Mouse (Mus musculus): ENCODE data around the gene Il4ra.

Il4ra gene

GRCm38 (mm10) chr7:125551766-125552709 is at the start of gene Il4ra:
Gene Il4ra (plus strand): TSS chr7:125552120.
- in situ Hi-C loops (cut with MboI; ENCODE audit: low pct_unique_long_range_greater_than_20kb in 1 of 2, low sequenced_read_pairs in 2 of 2, unreplicated experiment in 1 of 2) = no loop called here

GRCm38 (mm10) chr7:125503374-125504092 is 48.4 kb upstream of the Il4ra start:
- in situ Hi-C loops (cut with MboI; ENCODE audit: low pct_unique_long_range_greater_than_20kb in 1 of 2, low sequenced_read_pairs in 2 of 2, unreplicated experiment in 1 of 2) = no loop called here

- in situ Hi-C loops (cut with MboI; ENCODE audit: low pct_unique_long_range_greater_than_20kb in 1 of 2, low sequenced_read_pairs in 2 of 2, unreplicated experiment in 1 of 2) = no loop called here
Observed at GRCm38 (mm10) chr7:125504618-125505017, 47.3 kb upstream of the Il4ra start.

- in situ Hi-C loops (cut with MboI; ENCODE audit: low pct_unique_long_range_greater_than_20kb in 1 of 2, low sequenced_read_pairs in 2 of 2, unreplicated experiment in 1 of 2) = no loop called here
Observed at GRCm38 (mm10) chr7:125505568-125505967, 46.4 kb upstream of the Il4ra start.

GRCm38 (mm10) chr7:125507279-125507678 is 44.6 kb upstream of the Il4ra start:
- in situ Hi-C loops (cut with MboI; ENCODE audit: low pct_unique_long_range_greater_than_20kb in 1 of 2, low sequenced_read_pairs in 2 of 2, unreplicated experiment in 1 of 2) = no loop called here

- in situ Hi-C loops (cut with MboI; ENCODE audit: low pct_unique_long_range_greater_than_20kb in 1 of 2, low sequenced_read_pairs in 2 of 2, unreplicated experiment in 1 of 2) = no loop called here
Observed at GRCm38 (mm10) chr7:125511432-125511831, 40.5 kb upstream of the Il4ra start.

GRCm38 (mm10) chr7:125511852-125512251 is 40.1 kb upstream of the Il4ra start:
- in situ Hi-C loops (cut with MboI; ENCODE audit: low pct_unique_long_range_greater_than_20kb in 1 of 2, low sequenced_read_pairs in 2 of 2, unreplicated experiment in 1 of 2) = no loop called here

- in situ Hi-C loops (cut with MboI; ENCODE audit: low pct_unique_long_range_greater_than_20kb in 1 of 2, low sequenced_read_pairs in 2 of 2, unreplicated experiment in 1 of 2) = no loop called here
Observed at GRCm38 (mm10) chr7:125515081-125515853, 36.7 kb upstream of the Il4ra start.

- in situ Hi-C loops (cut with MboI; ENCODE audit: low pct_unique_long_range_greater_than_20kb in 1 of 2, low sequenced_read_pairs in 2 of 2, unreplicated experiment in 1 of 2) = no loop called here
Observed at GRCm38 (mm10) chr7:125516723-125517122, 35.2 kb upstream of the Il4ra start.

- in situ Hi-C loops (cut with MboI; ENCODE audit: low pct_unique_long_range_greater_than_20kb in 1 of 2, low sequenced_read_pairs in 2 of 2, unreplicated experiment in 1 of 2) = no loop called here
Observed at GRCm38 (mm10) chr7:125517470-125517869, 34.5 kb upstream of the Il4ra start.

- in situ Hi-C loops (cut with MboI; ENCODE audit: low pct_unique_long_range_greater_than_20kb in 1 of 2, low sequenced_read_pairs in 2 of 2, unreplicated experiment in 1 of 2) = no loop called here
Observed at GRCm38 (mm10) chr7:125519715-125520114, 32.2 kb upstream of the Il4ra start.

- in situ Hi-C loops (cut with MboI; ENCODE audit: low pct_unique_long_range_greater_than_20kb in 1 of 2, low sequenced_read_pairs in 2 of 2, unreplicated experiment in 1 of 2) = no loop called here
Observed at GRCm38 (mm10) chr7:125523051-125523450, 28.9 kb upstream of the Il4ra start.

- in situ Hi-C loops (cut with MboI; ENCODE audit: low pct_unique_long_range_greater_than_20kb in 1 of 2, low sequenced_read_pairs in 2 of 2, unreplicated experiment in 1 of 2) = no loop called here
Observed at GRCm38 (mm10) chr7:125527186-125527585, 24.7 kb upstream of the Il4ra start.

- in situ Hi-C loops (cut with MboI; ENCODE audit: low pct_unique_long_range_greater_than_20kb in 1 of 2, low sequenced_read_pairs in 2 of 2, unreplicated experiment in 1 of 2) = no loop called here
Observed at GRCm38 (mm10) chr7:125527901-125528580, 23.9 kb upstream of the Il4ra start.

GRCm38 (mm10) chr7:125539351-125539750 is 12.6 kb upstream of the Il4ra start:
- in situ Hi-C loops (cut with MboI; ENCODE audit: low pct_unique_long_range_greater_than_20kb in 1 of 2, low sequenced_read_pairs in 2 of 2, unreplicated experiment in 1 of 2) = no loop called here

GRCm38 (mm10) chr7:125541026-125541425 is 10.9 kb upstream of the Il4ra start:
- in situ Hi-C loops (cut with MboI; ENCODE audit: low pct_unique_long_range_greater_than_20kb in 1 of 2, low sequenced_read_pairs in 2 of 2, unreplicated experiment in 1 of 2) = no loop called here

GRCm38 (mm10) chr7:125541821-125542220 is 10.1 kb upstream of the Il4ra start:
- in situ Hi-C loops (cut with MboI; ENCODE audit: low pct_unique_long_range_greater_than_20kb in 1 of 2, low sequenced_read_pairs in 2 of 2, unreplicated experiment in 1 of 2) = no loop called here

GRCm38 (mm10) chr7:125542335-125543050 is 9.4 kb upstream of the Il4ra start:
- in situ Hi-C loops (cut with MboI; ENCODE audit: low pct_unique_long_range_greater_than_20kb in 1 of 2, low sequenced_read_pairs in 2 of 2, unreplicated experiment in 1 of 2) = no loop called here

Data from mouse embryonic stem cell (cell line).